9 mouse cellular contexts compared by ENCODE assay signal in the genomic region with DNA sequence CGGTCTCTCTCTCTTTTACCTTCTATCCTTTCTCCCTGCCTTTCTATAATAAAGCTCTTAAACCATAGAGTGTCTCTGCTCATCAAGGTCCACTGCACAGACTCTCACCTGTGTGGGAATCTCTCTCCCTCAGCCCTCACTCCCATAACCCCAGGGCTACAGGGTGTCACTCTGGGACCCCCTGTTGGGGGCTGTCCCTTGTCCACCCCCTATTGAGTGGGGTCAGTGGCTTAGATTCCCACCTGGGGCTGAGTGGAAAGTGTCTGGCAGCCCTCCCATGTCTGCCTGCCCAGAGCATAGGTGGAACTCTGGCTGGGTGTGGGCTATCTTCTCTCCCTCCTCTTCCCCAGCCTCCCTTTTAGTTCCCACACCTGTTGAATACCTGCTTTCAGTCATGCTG. TPM values are rescaled to one million over a fixed set of nuclear protein-coding genes. Genes with fewer than 3 reads are reported as not detected.
"Had no signal": no experiment of that assay in that cellular context is flagged by ENCODE, and none has a peak within 500 bp of the region (broad histone marks: within the 10 kb centered on the region; RNA-seq: fewer than 3 reads in every experiment).

No protein-coding gene starts in this region.

RNA-seq across cellular contexts. Expression of gene Zfp978, which starts 37.6 kb away (rescaled TPM):
- polyA plus RNA-seq: intestine, embryonic 14.5 days; intestine, postnatal 0 days; kidney, adult 2 months; large intestine, adult 2 months; limb, embryonic 12.5 days; midbrain, embryonic 12.5 days; midbrain, embryonic 15.5 days; neural tube, embryonic 13.5 days; stomach, embryonic 16.5 days had no signal
